Mouse (Mus musculus): ENCODE measurements around the gene Abcc8.
"Not testable (repeated sequence)": the region's sequence is repeated elsewhere in the genome, so short reads cannot be mapped to it uniquely, and the experiment has no call there.

The Abcc8 gene

GRCm38 (mm10) chr7:46179431-46180275 is at the start of gene Abcc8:
Gene Abcc8 (minus strand): TSS chr7:46180033.
- DNase-seq = peak; percentile 10

- DNase-seq = no peak
Measured at GRCm38 (mm10) chr7:46226936-46227335, 47.1 kb upstream of the Abcc8 start.

GRCm38 (mm10) chr7:46226253-46226652 is 46.4 kb upstream of the Abcc8 start:
- DNase-seq = peak; percentile 53

- DNase-seq = no peak
Measured at GRCm38 (mm10) chr7:46220591-46221129, 40.8 kb upstream of the Abcc8 start.

GRCm38 (mm10) chr7:46218415-46218814 is 38.6 kb upstream of the Abcc8 start:
- peak; percentile 60 for DNase-seq

GRCm38 (mm10) chr7:46216481-46216880 is 36.6 kb upstream of the Abcc8 start:
- no peak for DNase-seq

GRCm38 (mm10) chr7:46210276-46210675 is 30.4 kb upstream of the Abcc8 start:
- no peak for DNase-seq

GRCm38 (mm10) chr7:46208131-46208530 is 28.3 kb upstream of the Abcc8 start:
- DNase-seq = no peak

- DNase-seq = no peak
Measured at GRCm38 (mm10) chr7:46204775-46205174, 24.9 kb upstream of the Abcc8 start.

- peak; percentile 27 for DNase-seq
Measured at GRCm38 (mm10) chr7:46204046-46204471, 24.2 kb upstream of the Abcc8 start.

GRCm38 (mm10) chr7:46201649-46202048 is 21.8 kb upstream of the Abcc8 start:
- DNase-seq = no peak

- DNase-seq = no peak
Measured at GRCm38 (mm10) chr7:46200021-46200420, 20.2 kb upstream of the Abcc8 start.

- DNase-seq = no peak
Measured at GRCm38 (mm10) chr7:46195356-46195755, 15.5 kb upstream of the Abcc8 start.

GRCm38 (mm10) chr7:46184232-46184631 is 4.4 kb upstream of the Abcc8 start:
- no peak for DNase-seq

- peak; percentile 37 for DNase-seq
Measured at GRCm38 (mm10) chr7:46181590-46181989, 1.8 kb upstream of the Abcc8 start.

- not testable (repeated sequence) for DNase-seq
Measured at GRCm38 (mm10) chr7:46168980-46169379, 10.9 kb downstream of the Abcc8 start.

GRCm38 (mm10) chr7:46168402-46168801 is 11.4 kb downstream of the Abcc8 start:
- DNase-seq = no peak

- DNase-seq = no peak
Measured at GRCm38 (mm10) chr7:46167901-46168300, 11.9 kb downstream of the Abcc8 start.

- DNase-seq = no peak
Measured at GRCm38 (mm10) chr7:46165876-46166275, 14.0 kb downstream of the Abcc8 start.

- no peak for DNase-seq
Measured at GRCm38 (mm10) chr7:46162731-46163130, 17.1 kb downstream of the Abcc8 start.

GRCm38 (mm10) chr7:46162132-46162727 is 17.6 kb downstream of the Abcc8 start:
- no peak for DNase-seq

- no peak for DNase-seq
Measured at GRCm38 (mm10) chr7:46161615-46162014, 18.2 kb downstream of the Abcc8 start.

GRCm38 (mm10) chr7:46157746-46158145 is 22.1 kb downstream of the Abcc8 start:
- no peak for DNase-seq
